Mouse (Mus musculus): ENCODE results near the gene Haus3.

DNA sequence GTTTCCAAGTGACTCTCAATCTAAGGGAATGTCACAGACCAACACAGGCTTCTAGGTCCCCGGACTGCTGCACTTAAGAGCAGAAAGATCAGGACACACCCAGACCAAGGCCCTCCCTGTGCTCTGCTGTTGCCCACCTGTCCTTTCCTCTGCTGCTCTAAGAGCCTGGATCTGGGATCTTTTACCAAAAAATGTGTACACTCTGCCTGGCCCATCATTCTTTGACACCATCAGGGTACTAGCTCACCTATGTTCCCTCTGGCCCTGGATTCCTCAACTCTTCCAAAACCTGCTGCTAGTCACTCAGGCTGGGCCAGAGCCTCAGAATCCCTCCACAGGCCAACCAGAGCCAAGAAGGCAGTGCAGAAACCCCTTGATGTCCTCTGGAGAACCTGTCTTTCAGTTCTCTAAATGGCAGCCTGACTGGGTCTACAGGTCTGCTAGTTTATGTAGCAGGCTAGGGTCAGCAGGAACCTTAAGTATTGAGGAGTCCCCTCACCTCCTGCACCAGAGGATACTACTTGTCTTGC is 15.8 kb upstream of the Haus3 start:
- TF ChIP-seq CTCF (IDR thresholded peaks at IDR 0.05; ENCODE audit: low read depth, low read length): no peak
- no peak for TF ChIP-seq POLR2A (IDR thresholded peaks at IDR 0.05; ENCODE audit: extremely low read depth, insufficient read depth, low read length)
